Mouse (Mus musculus) embryonic fibroblast, embryonic 13.5 days (primary cell): ENCODE measurements at regions not wholly inside any gene's neighbourhood (a gene's known extent, or its start where the extent isn't known, plus 50 kb on each side); places are given as distances from the start of the nearest gene placed in this dataset.

ENCODE experiments used
- H3K27ac ChIP-seq: 2 replicates; pipeline ENCODE4 v1.5.1; 2012; ENCODE audit warnings: low read length, control low read depth, inconsistent platforms; ENCODE audit not compliant: insufficient read depth
- H3K4me1 ChIP-seq: 2 replicates; pipeline ENCODE4 v1.6.1; 2011; ENCODE audit warnings: low read length; ENCODE audit not compliant: control insufficient read depth, insufficient read depth
- H3K4me3 ChIP-seq: 2 replicates; pipeline ENCODE4 v1.5.1; 2011; ENCODE audit warnings: mild to moderate bottlenecking, control low read depth, low read length; ENCODE audit not compliant: insufficient read depth
- CTCF ChIP-seq: IDR thresholded peaks from 2 replicates; pipeline ENCODE4 v1.5.1; 2011; ENCODE audit warnings: mild to moderate bottlenecking, control low read depth, low read length, moderate library complexity, borderline replicate concordance; ENCODE audit not compliant: insufficient read depth
- POLR2A ChIP-seq: IDR thresholded peaks from 2 replicates; pipeline ENCODE4 v1.6.1; 2011; ENCODE audit warnings: low read depth, mild to moderate bottlenecking, control low read depth, low read length, moderate library complexity

GRCm38 (mm10) chr14:24755426-24756117 lies 268.6 kb downstream of the Rps24 start:
- H3K4me1 ChIP-seq: no peaks in the 10 kb centered on the region
- TF ChIP-seq CTCF (no peak), POLR2A (no peak)
- no peak overlapping the region for H3K4me3 ChIP-seq
- H3K27ac ChIP-seq: no peak overlapping the region

DNA sequence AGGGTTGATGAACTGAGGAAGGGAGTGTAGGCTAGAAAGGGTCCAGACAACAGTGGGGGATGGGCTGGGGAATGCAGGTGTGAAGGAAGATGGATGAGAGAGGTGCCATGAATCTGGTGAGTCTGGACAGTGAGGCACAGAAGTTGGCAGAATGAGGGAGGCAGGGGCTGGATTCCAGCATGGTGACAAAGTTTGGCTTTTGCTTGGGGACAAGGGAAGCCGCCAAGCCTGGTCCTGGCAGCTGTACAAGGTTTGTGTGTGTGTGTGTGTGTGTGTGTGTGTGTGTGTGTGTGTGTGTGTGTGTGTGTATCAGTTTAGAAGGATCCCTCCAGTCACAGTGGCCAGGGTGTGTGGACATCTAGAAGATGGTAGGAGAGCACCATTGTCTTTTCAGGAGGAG lies 270.4 kb downstream of the Rps24 start:
- Histone ChIP-seq H3K27ac (no peak overlapping the region), H3K4me3 (no peak overlapping the region), H3K4me1 (no peaks in the 10 kb centered on the region)
- TF ChIP-seq CTCF: no peak
- no peak for TF ChIP-seq POLR2A

- TF ChIP-seq POLR2A (no peak), CTCF (no peak)
- H3K4me3 ChIP-seq: no peak overlapping the region
- no peak overlapping the region for H3K27ac ChIP-seq
- H3K4me1 ChIP-seq: no peaks in the 10 kb centered on the region
Observed at GRCm38 (mm10) chr14:24757843-24758242, 270.9 kb downstream of the Rps24 start.

- no peak overlapping the region for H3K4me3 ChIP-seq
- H3K27ac ChIP-seq: no peak overlapping the region
- no peaks in the 10 kb centered on the region for H3K4me1 ChIP-seq
- no peak for TF ChIP-seq POLR2A
- no peak for TF ChIP-seq CTCF
Observed at GRCm38 (mm10) chr14:24760926-24761325, 274.0 kb downstream of the Rps24 start.

DNA sequence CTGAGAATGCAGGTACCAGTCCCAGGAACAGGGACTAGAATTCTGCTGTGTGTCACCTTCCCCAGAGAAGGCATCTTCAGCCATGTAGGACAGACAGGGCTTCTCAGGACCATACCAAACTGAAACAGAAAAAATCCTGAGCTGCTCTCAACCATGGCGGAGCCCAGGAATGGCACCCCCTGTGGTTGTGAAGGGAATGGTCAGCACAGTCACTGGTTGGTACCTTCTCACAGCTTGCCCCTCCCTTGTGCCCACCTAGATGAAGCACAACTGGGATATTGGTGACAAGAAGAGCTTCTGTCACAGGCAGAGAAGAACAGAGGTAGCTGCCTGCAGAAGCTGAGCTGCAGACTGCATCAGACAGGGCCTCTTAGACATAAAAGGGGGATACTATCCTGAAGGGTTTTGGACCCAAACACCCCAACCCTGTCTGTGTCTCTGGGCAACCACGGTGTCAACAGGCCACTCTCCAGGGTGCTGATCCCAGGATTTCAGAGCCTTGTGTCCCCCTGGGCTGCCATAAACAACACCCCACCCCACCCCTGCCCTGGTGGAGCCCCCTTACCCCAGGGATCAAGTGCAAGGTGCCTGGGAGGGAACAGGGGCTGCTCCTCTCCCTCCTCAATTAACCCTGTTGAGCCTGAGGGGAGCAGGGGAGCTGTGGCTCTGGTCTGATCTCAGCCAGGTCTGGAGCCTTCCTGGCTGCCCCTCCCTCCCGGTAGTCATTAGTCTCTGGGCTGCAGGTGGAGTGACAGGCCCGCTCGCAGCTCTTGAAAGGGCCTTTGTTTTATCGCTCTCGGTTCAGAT lies 275.7 kb downstream of the Rps24 start:
- no peak overlapping the region for H3K4me3 ChIP-seq
- H3K27ac ChIP-seq: no peak overlapping the region
- no peak for TF ChIP-seq CTCF
- no peak for TF ChIP-seq POLR2A
- no peaks in the 10 kb centered on the region for H3K4me1 ChIP-seq

- TF ChIP-seq CTCF (no peak), POLR2A (no peak)
- Histone ChIP-seq H3K27ac (no peak overlapping the region), H3K4me3 (no peak overlapping the region), H3K4me1 (no peaks in the 10 kb centered on the region)
Observed at GRCm38 (mm10) chr14:24763275-24763812, 276.4 kb downstream of the Rps24 start.

GRCm38 (mm10) chr14:24763845-24764244 lies 276.9 kb downstream of the Rps24 start:
- TF ChIP-seq POLR2A: no peak
- no peak for TF ChIP-seq CTCF
- H3K4me1 ChIP-seq: no peaks in the 10 kb centered on the region
- H3K27ac ChIP-seq: no peak overlapping the region
- no peak overlapping the region for H3K4me3 ChIP-seq

DNA sequence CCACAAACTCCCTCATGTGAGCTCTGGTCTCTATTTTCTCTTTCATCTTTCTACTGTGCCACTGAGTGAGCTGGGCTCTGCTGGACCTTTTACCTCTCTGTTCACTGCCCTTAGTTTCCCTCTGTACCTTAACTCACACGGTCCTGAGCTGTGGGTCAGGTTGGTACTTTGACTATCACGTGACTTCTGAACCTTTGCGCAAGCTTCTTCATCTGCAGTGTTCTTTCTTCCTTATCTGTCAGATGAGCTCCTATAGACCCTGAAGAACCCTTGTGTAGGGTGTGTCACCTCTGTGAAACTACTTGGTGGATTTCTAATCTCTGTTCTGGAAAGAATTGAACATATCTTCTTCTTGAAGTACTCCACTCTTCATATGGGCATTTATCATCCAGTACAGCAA lies 279.3 kb downstream of the Rps24 start:
- H3K4me1 ChIP-seq: no peaks in the 10 kb centered on the region
- no peak for TF ChIP-seq POLR2A
- TF ChIP-seq CTCF: no peak
- no peak overlapping the region for H3K27ac ChIP-seq
- H3K4me3 ChIP-seq: no peak overlapping the region

- Histone ChIP-seq H3K27ac (no peak overlapping the region), H3K4me3 (no peak overlapping the region), H3K4me1 (no peaks in the 10 kb centered on the region)
- TF ChIP-seq POLR2A (no peak), CTCF (no peak)
Observed at GRCm38 (mm10) chr14:24766690-24767089, 279.8 kb downstream of the Rps24 start.

GRCm38 (mm10) chr14:24767316-24767715 lies 280.4 kb downstream of the Rps24 start:
- no peaks in the 10 kb centered on the region for H3K4me1 ChIP-seq
- TF ChIP-seq CTCF (no peak), POLR2A (no peak)
- H3K27ac ChIP-seq: no peak overlapping the region
- H3K4me3 ChIP-seq: no peak overlapping the region

DNA sequence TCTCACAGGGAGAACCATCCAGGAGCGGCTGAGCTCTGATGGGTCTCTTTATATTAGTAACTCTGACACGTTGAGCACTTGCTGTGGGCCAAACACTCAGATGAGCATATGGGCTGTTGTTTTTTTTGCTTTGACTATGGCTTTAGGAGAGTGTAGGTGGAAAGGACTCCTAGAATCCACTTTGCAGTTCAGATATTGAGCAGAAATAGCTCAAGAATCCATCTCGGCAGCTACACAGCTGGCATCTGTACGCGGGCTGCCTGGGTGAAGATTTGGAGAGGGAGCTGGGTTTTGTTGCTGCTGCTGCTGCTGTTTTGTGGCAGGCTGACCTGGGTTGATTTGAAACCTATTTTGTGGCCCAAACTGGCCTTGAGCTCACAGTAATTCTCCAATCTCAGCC lies 281.0 kb downstream of the Rps24 start:
- TF ChIP-seq CTCF (no peak), POLR2A (no peak)
- Histone ChIP-seq H3K4me1 (no peaks in the 10 kb centered on the region), H3K27ac (no peak overlapping the region), H3K4me3 (no peak overlapping the region)
